Mouse (Mus musculus): Measurements from ENCODE around the gene Gm42715. TPM values are rescaled to one million over a fixed set of nuclear protein-coding genes. Genes with fewer than 3 reads are reported as not detected.

The Gm42715 gene
- polyA plus RNA-seq, 1 experiment = 13.1 TPM

DNA sequence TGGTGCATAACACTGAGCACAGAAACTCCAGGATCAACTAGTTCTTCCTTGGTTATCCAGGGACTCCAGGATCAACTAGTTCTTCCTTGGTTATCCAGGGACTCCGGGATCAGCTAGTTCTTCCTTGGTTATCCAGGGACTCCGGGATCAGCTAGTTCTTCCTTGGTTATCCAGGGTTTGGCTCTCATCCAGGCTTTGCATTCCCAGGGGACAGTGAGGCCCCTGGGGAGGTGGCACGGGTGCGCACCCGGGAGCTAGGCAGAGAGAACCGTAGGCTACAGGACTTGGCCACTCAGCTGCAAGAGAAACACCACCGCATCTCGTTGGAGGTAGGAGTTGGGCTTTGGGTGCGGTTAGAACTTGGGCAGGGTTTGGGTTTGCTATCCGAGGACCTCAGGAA, 71.7 kb downstream of the Gm42715 start:
- no peak for DNase-seq
- H3K4me3 ChIP-seq (ENCODE audit: insufficient read depth, low read depth, low read length) = no peak overlapping the region
- H3K36me3 ChIP-seq (ENCODE audit: control insufficient read depth, insufficient read depth, low read length) = peaks cover 4% of the 10 kb centered on the region
- no peak overlapping the region for H3K27ac ChIP-seq (ENCODE audit: insufficient read depth, low read depth, low read length)
- peaks cover 7% of the 10 kb centered on the region; the same call in 1 of the 2 replicates for H3K4me1 ChIP-seq (ENCODE audit: control insufficient read depth, insufficient read depth, low read length)
- WGBS = 71% methylated on average over 10 of the region's 10 CpGs
- TF ChIP-seq CTCF (conservative IDR thresholded peaks at IDR 0.05; ENCODE audit: insufficient read depth, insufficient read length, low read depth, low read length) = no peak
- TF ChIP-seq POLR2A (IDR thresholded peaks at IDR 0.05; ENCODE audit: low read depth, low read length) = no peak
- H3K27me3 ChIP-seq (replicated peaks; ENCODE audit: control insufficient read depth, insufficient read depth, low read length) = no peaks in the 10 kb centered on the region

DNA sequence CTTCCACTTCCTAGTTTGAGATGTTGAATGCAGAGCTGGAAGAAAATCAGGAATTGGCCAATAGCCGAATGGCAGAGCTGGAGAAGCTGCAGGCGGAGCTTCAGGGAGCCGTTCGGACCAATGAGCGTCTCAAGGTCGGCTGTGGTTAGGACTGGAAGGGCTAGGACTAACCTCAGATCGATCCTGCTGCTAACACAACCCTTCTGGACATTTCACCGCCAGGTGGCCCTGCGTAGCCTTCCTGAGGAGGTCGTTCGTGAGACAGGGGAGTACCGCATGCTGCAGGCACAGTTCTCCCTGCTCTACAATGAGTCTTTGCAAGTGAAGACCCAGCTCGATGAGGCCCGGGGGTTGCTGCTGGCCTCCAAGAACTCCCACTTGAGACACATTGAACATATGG, 73.2 kb downstream of the Gm42715 start:
- TF ChIP-seq POLR2A (IDR thresholded peaks at IDR 0.05; ENCODE audit: low read depth, low read length) (no peak), CTCF (conservative IDR thresholded peaks at IDR 0.05; ENCODE audit: insufficient read depth, insufficient read length, low read depth, low read length) (no peak)
- H3K27ac ChIP-seq (ENCODE audit: insufficient read depth, low read depth, low read length) = no peak overlapping the region
- H3K4me1 ChIP-seq (ENCODE audit: control insufficient read depth, insufficient read depth, low read length) = peaks cover 7% of the 10 kb centered on the region; the same call in 1 of the 2 replicates
- H3K27me3 ChIP-seq (replicated peaks; ENCODE audit: control insufficient read depth, insufficient read depth, low read length) = no peaks in the 10 kb centered on the region
- no peak for DNase-seq
- peaks cover 4% of the 10 kb centered on the region for H3K36me3 ChIP-seq (ENCODE audit: control insufficient read depth, insufficient read depth, low read length)
- no peak overlapping the region for H3K4me3 ChIP-seq (ENCODE audit: insufficient read depth, low read depth, low read length)
- WGBS = 90% methylated on average over 14 of the region's 14 CpGs

DNA sequence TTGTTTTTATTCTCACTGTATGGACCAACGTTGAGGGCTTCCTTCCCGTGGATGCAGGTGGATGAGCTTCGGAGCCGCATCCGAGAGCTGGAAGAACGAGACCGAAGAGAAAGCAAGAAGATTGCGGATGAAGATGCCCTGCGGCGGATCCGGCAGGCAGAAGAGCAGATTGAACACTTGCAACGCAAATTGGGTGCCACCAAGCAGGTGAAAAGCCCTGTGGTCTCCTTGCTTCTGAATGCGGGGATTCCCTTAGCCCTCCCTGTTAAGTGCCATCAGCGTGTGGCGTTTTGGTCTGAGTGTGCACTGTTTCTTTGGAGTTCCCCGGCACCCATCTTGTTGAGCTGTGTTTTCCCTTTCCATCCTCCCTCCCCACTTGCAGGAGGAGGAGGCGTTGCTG, 77.4 kb downstream of the Gm42715 start:
- H3K27ac ChIP-seq (ENCODE audit: insufficient read depth, low read depth, low read length) = no peak overlapping the region
- no peak for DNase-seq
- no peaks in the 10 kb centered on the region for H3K27me3 ChIP-seq (replicated peaks; ENCODE audit: control insufficient read depth, insufficient read depth, low read length)
- peaks cover 8% of the 10 kb centered on the region for H3K36me3 ChIP-seq (ENCODE audit: control insufficient read depth, insufficient read depth, low read length)
- no peaks in the 10 kb centered on the region for H3K4me1 ChIP-seq (ENCODE audit: control insufficient read depth, insufficient read depth, low read length)
- no peak overlapping the region for H3K4me3 ChIP-seq (ENCODE audit: insufficient read depth, low read depth, low read length)
- 94% methylated on average over 17 of the region's 17 CpGs for WGBS
- no peak for TF ChIP-seq POLR2A (IDR thresholded peaks at IDR 0.05; ENCODE audit: low read depth, low read length)
- TF ChIP-seq CTCF (conservative IDR thresholded peaks at IDR 0.05; ENCODE audit: insufficient read depth, insufficient read length, low read depth, low read length) = no peak

DNA sequence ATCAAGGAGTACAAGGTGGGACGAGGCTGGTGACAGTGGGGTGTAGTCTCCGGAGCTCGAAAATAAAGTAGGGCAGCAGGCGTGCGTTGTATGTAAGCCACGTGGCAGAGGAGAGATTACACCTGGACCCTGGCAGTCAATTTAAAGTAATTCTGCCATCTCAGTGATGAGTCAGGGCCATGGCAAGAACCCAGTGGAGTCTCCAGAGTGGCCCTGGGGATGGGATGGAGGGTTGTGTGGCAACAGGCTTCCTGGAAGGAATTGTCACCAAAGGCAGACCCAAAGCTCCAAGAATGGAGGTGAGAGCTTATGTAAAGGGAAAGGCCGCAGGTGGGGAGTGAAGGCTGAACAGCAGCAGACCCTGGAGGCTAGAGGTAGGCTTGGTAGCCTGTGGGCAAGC, 81.2 kb downstream of the Gm42715 start:
- 95% methylated on average over 7 of the region's 7 CpGs for WGBS
- no peak overlapping the region for H3K27ac ChIP-seq (ENCODE audit: insufficient read depth, low read depth, low read length)
- no peak for DNase-seq
- no peaks in the 10 kb centered on the region for H3K4me1 ChIP-seq (ENCODE audit: control insufficient read depth, insufficient read depth, low read length)
- peaks cover 8% of the 10 kb centered on the region for H3K36me3 ChIP-seq (ENCODE audit: control insufficient read depth, insufficient read depth, low read length)
- H3K4me3 ChIP-seq (ENCODE audit: insufficient read depth, low read depth, low read length) = no peak overlapping the region
- H3K27me3 ChIP-seq (replicated peaks; ENCODE audit: control insufficient read depth, insufficient read depth, low read length) = no peaks in the 10 kb centered on the region
- TF ChIP-seq POLR2A (IDR thresholded peaks at IDR 0.05; ENCODE audit: low read depth, low read length) (no peak), CTCF (conservative IDR thresholded peaks at IDR 0.05; ENCODE audit: insufficient read depth, insufficient read length, low read depth, low read length) (no peak)

DNA sequence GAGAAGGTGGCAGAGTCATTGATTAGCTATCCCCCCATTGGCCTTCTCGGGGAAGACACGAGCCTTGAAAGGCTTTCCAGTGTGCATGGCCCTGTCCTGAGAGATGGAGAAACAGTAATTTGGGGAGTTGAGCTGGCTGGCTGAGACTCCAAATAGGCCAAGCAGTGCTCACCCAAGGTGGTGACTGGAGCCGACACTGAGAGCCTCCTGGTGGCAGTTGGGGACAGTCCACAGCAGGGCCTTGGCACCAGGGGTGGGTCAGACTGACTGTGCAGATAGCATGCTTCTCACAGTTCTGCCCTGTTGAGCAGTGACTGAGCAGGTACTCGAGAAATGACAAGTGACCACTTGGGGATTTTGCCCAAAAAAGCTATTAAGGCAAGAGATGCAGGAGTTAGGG, 82.4 kb downstream of the Gm42715 start:
- H3K4me1 ChIP-seq (ENCODE audit: control insufficient read depth, insufficient read depth, low read length) = no peaks in the 10 kb centered on the region
- WGBS = 74% methylated on average over 4 of the region's 4 CpGs
- no peaks in the 10 kb centered on the region for H3K27me3 ChIP-seq (replicated peaks; ENCODE audit: control insufficient read depth, insufficient read depth, low read length)
- H3K36me3 ChIP-seq (ENCODE audit: control insufficient read depth, insufficient read depth, low read length) = peaks cover 8% of the 10 kb centered on the region
- DNase-seq = no peak
- no peak overlapping the region for H3K27ac ChIP-seq (ENCODE audit: insufficient read depth, low read depth, low read length)
- no peak overlapping the region for H3K4me3 ChIP-seq (ENCODE audit: insufficient read depth, low read depth, low read length)
- TF ChIP-seq POLR2A (IDR thresholded peaks at IDR 0.05; ENCODE audit: low read depth, low read length) = no peak
- no peak for TF ChIP-seq CTCF (conservative IDR thresholded peaks at IDR 0.05; ENCODE audit: insufficient read depth, insufficient read length, low read depth, low read length)

DNA sequence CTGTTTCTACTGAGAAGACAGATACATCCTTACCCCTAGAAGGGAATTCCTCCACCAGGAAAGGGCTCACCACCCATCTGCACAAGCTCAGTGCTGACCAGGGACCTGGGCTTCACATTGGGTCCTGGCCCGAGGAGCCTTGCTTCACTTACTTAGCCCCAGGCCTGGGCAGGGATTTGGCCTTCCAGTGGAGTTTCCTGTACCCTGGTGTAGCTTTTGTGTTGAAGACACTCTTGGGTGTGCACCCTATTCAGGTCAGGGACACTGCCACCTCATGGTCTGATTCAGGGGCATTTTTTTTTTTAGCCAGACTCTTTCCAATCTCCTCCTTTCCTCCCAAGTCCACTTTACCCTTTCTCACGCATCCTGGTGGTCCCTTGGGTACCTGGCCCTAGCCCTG, 83.5 kb downstream of the Gm42715 start:
- WGBS = 79% methylated on average over 2 of the region's 2 CpGs
- TF ChIP-seq POLR2A (IDR thresholded peaks at IDR 0.05; ENCODE audit: low read depth, low read length) (no peak), CTCF (conservative IDR thresholded peaks at IDR 0.05; ENCODE audit: insufficient read depth, insufficient read length, low read depth, low read length) (no peak)
- Histone ChIP-seq H3K27ac (ENCODE audit: insufficient read depth, low read depth, low read length) (no peak overlapping the region), H3K4me3 (ENCODE audit: insufficient read depth, low read depth, low read length) (no peak overlapping the region), H3K36me3 (ENCODE audit: control insufficient read depth, insufficient read depth, low read length) (peaks cover 8% of the 10 kb centered on the region), H3K4me1 (ENCODE audit: control insufficient read depth, insufficient read depth, low read length) (no peaks in the 10 kb centered on the region), H3K27me3 (replicated peaks; ENCODE audit: control insufficient read depth, insufficient read depth, low read length) (no peaks in the 10 kb centered on the region)
- no peak for DNase-seq

DNA sequence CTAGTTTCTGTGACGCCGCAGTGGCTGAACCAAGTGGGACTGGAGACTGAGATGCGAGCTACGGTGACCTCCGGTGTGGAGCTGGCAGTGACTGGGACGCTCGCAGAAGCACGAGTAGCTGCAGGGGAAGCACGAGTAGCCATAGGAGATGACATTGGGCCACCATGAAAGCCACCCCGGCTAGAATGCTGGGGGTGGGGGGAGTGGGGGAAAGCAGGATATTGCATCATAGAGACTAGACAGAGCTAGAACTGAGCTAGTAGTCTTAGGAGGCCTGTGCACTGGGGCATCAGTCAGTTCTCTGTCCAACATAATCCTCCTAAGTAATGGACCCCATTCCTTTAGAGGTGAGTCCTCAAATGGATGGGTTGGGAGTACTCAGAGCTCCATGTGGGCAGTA, 84.9 kb downstream of the Gm42715 start:
- H3K4me1 ChIP-seq (ENCODE audit: control insufficient read depth, insufficient read depth, low read length) = no peaks in the 10 kb centered on the region
- H3K36me3 ChIP-seq (ENCODE audit: control insufficient read depth, insufficient read depth, low read length) = peaks cover 6% of the 10 kb centered on the region

More for the DNA sequence above, 84.9 kb downstream of the Gm42715 start:
- 85% methylated on average over 10 of the region's 10 CpGs for WGBS
- no peak overlapping the region for H3K4me3 ChIP-seq (ENCODE audit: insufficient read depth, low read depth, low read length)
- no peak for TF ChIP-seq POLR2A (IDR thresholded peaks at IDR 0.05; ENCODE audit: low read depth, low read length)
- TF ChIP-seq CTCF (conservative IDR thresholded peaks at IDR 0.05; ENCODE audit: insufficient read depth, insufficient read length, low read depth, low read length) = no peak
- no peak for DNase-seq
- H3K27me3 ChIP-seq (replicated peaks; ENCODE audit: control insufficient read depth, insufficient read depth, low read length) = no peaks in the 10 kb centered on the region
- H3K27ac ChIP-seq (ENCODE audit: insufficient read depth, low read depth, low read length) = no peak overlapping the region

All from kidney, adult 2 months (tissue).